Mouse (Mus musculus) E14TG2a.4 (cell line): ENCODE results near the gene Ints6l.
A peak's percentile ranks its signal among the peaks of the same experiment; 100 is the strongest.
"Not testable (repeated sequence)": the region's sequence is repeated elsewhere in the genome, so short reads cannot be mapped to it uniquely, and the experiment has no call there.

Experiments
- H3K27me3 ChIP-seq: 2 replicates; pipeline ENCODE4 v1.6.1; 2014; ENCODE audit warnings: low read length, control low read depth; ENCODE audit not compliant: insufficient read depth
- H3K36me3 ChIP-seq: 2 replicates; pipeline ENCODE4 v1.6.1; 2014; ENCODE audit warnings: low read length, control low read depth; ENCODE audit not compliant: insufficient read depth
- H3K4me1 ChIP-seq: replicated peaks from 2 replicates; pipeline ENCODE4 v1.6.1; 2014; ENCODE audit warnings: low read depth, low read length, control low read depth
- H3K4me3 ChIP-seq: replicated peaks from 2 replicates; pipeline ENCODE4 v1.5.1; 2014; ENCODE audit warnings: mild to moderate bottlenecking, low read length
- H3K9me3 ChIP-seq: 2 replicates; pipeline ENCODE4 v1.6.1; 2014; ENCODE audit warnings: low read length, control low read depth
- CTCF ChIP-seq: conservative IDR thresholded peaks from 2 replicates; pipeline ENCODE4 v1.5.1; 2014; ENCODE audit warnings: low read length
- NANOG ChIP-seq: IDR thresholded peaks from 2 replicates; pipeline ENCODE4 v1.6.1; 2014; ENCODE audit warnings: borderline replicate concordance, low read length, mixed read lengths
- POU5F1 ChIP-seq: IDR thresholded peaks from 2 replicates; pipeline ENCODE4 v1.6.1; 2014; ENCODE audit warnings: low read length, borderline replicate concordance

Ints6l gene

GRCm38 (mm10) chrX:56477553-56477952 is 22.9 kb downstream of the Ints6l start:
- Histone ChIP-seq H3K36me3 (no peaks in the 10 kb centered on the region), H3K27me3 (no peaks in the 10 kb centered on the region), H3K4me3 (no peak overlapping the region), H3K9me3 (no peaks in the 10 kb centered on the region), H3K4me1 (no peaks in the 10 kb centered on the region)
- no peak for TF ChIP-seq POU5F1
- TF ChIP-seq CTCF: no peak

- Histone ChIP-seq H3K27me3 (no peaks in the 10 kb centered on the region), H3K36me3 (no peaks in the 10 kb centered on the region), H3K4me1 (no peaks in the 10 kb centered on the region), H3K9me3 (no peaks in the 10 kb centered on the region), H3K4me3 (no peak overlapping the region)
- TF ChIP-seq POU5F1 (no peak), NANOG (no peak), CTCF (no peak)
Measured at GRCm38 (mm10) chrX:56481906-56482305, 27.2 kb downstream of the Ints6l start.

GRCm38 (mm10) chrX:56489758-56490157 is 35.1 kb downstream of the Ints6l start:
- peak; percentile 55 for TF ChIP-seq CTCF
- no peak for TF ChIP-seq NANOG
- Histone ChIP-seq H3K9me3 (no peaks in the 10 kb centered on the region), H3K4me1 (no peaks in the 10 kb centered on the region), H3K36me3 (no peaks in the 10 kb centered on the region), H3K4me3 (no peak overlapping the region), H3K27me3 (no peaks in the 10 kb centered on the region)

DNA sequence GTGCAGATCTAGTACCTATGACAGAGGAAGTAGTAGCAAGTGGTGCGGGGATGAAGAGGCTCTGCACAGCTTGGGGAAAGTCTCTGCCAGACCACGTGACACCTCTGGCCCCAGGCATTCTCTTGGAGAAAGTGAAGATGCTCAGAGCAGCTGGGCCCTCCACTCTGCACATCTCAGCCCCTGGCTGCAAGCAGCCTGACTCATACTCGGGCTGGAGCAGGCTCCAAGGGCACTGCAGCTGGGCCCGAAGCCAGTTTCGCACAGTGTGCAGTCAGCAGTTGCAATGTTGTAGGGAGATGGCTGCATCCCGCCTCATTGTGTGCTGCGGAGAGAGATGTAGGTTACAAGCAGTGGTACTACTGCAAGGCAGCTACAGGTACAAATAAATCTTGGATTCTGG is 42.6 kb downstream of the Ints6l start:
- H3K4me3 ChIP-seq: no peak overlapping the region
- H3K36me3 ChIP-seq: no peaks in the 10 kb centered on the region
- no peaks in the 10 kb centered on the region for H3K9me3 ChIP-seq
- no peaks in the 10 kb centered on the region for H3K4me1 ChIP-seq
- TF ChIP-seq POU5F1 (no peak), NANOG (no peak), CTCF (no peak)
- H3K27me3 ChIP-seq: no peaks in the 10 kb centered on the region

- not testable (repeated sequence) for H3K36me3 ChIP-seq, H3K4me3 ChIP-seq, H3K9me3 ChIP-seq, H3K27me3 ChIP-seq, H3K4me1 ChIP-seq
Measured at GRCm38 (mm10) chrX:56524442-56524841, 69.8 kb downstream of the Ints6l start, which contains the start of gene Gm10477. Gm10477 (plus strand) TSS chrX:56524742.

GRCm38 (mm10) chrX:56531266-56531665 is 76.6 kb downstream of the Ints6l start:
- no peaks in the 10 kb centered on the region for H3K27me3 ChIP-seq
- TF ChIP-seq CTCF (peak; percentile 37), POU5F1 (no peak)
- no peak overlapping the region for H3K4me3 ChIP-seq
- no peaks in the 10 kb centered on the region for H3K4me1 ChIP-seq
- H3K9me3 ChIP-seq: no peaks in the 10 kb centered on the region
- no peaks in the 10 kb centered on the region for H3K36me3 ChIP-seq

DNA sequence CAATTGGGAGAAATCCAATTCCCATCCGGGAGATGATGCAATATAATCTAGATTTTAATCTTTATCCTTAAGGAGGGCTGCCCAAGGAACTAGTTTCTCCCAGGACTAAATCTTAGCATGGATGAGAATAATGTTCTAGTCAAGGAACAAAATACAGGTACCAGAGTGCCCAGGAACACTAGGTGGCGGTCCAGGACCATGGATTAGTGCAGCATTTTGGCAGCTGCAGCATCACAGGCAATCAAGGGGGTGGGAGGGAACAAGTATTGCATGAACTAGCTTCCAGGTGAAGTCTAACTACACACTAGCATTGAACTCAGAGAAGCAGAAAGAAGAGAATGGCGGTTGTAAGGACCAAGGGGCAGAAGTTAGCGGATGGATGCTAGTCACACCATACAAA is 82.5 kb downstream of the Ints6l start:
- Histone ChIP-seq H3K9me3 (no peaks in the 10 kb centered on the region), H3K4me3 (no peak overlapping the region), H3K36me3 (no peaks in the 10 kb centered on the region), H3K4me1 (no peaks in the 10 kb centered on the region), H3K27me3 (no peaks in the 10 kb centered on the region)
- TF ChIP-seq CTCF (peak; percentile 17; the same call in 1 of the 2 replicates), NANOG (no peak)

GRCm38 (mm10) chrX:56549506-56549905 is 94.8 kb downstream of the Ints6l start, which contains the start of gene Gm648:
Gm648 (minus strand) TSS chrX:56549606.
- H3K9me3 ChIP-seq: no peaks in the 10 kb centered on the region
- TF ChIP-seq NANOG (no peak), POU5F1 (no peak), CTCF (no peak)
- H3K4me3 ChIP-seq: no peak within 1 kb of the TSS
- H3K4me1 ChIP-seq: no peaks in the 10 kb centered on the region
- no peaks in the 10 kb centered on the region for H3K36me3 ChIP-seq
- no peaks in the 10 kb centered on the region for H3K27me3 ChIP-seq

DNA sequence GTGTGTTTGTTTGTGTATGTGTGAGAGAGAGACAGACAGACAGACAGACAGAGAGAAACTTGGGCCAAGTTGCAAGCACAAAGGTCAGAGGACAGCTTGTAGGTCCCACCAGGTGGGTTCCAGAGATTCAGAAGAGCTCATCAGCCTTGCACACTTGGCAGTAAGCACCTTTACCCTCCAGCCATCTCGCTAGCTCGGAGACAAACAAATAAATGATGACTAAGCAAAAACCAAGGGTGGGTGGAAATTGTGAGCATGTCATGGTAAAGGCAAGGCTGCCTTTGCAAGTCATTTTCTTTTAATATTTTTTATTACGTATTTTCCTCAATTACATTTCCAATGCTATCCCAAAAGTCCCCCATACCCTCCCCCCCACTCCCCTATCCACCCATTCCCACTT is 98.9 kb downstream of the Ints6l start:
- TF ChIP-seq NANOG (no peak), POU5F1 (no peak), CTCF (no peak)
- no peaks in the 10 kb centered on the region for H3K9me3 ChIP-seq
- H3K36me3 ChIP-seq: no peaks in the 10 kb centered on the region
- H3K4me3 ChIP-seq: no peak overlapping the region
- no peaks in the 10 kb centered on the region for H3K27me3 ChIP-seq
- no peaks in the 10 kb centered on the region for H3K4me1 ChIP-seq
